Mouse (Mus musculus) CH12.LX (cell line): Measurements from ENCODE around the gene Il1r2.

Experiments used
- CHD2 ChIP-seq: IDR thresholded peaks from 2 replicates; pipeline ENCODE4 v1.6.1; 2011; ENCODE audit warnings: low read length, improper control_type of control experiment
- CTCF ChIP-seq, 2 experiments: IDR thresholded peaks in 1 of 2; conservative IDR thresholded peaks in 1 of 2; 2 replicates each; pipeline ENCODE4 v1.5.1; 2011 to 2012; ENCODE audit warnings: low read depth in 2 of 2, low read length in 2 of 2, improper control_type of control experiment in 1 of 2, inconsistent platforms in 1 of 2, mild to moderate bottlenecking in 1 of 2, moderate library complexity in 1 of 2
- MAZ ChIP-seq: IDR thresholded peaks from 2 replicates; pipeline ENCODE4 v1.6.1; 2012; ENCODE audit warnings: low read depth, mild to moderate bottlenecking, inconsistent platforms, low read length, improper control_type of control experiment, moderate library complexity
- NELFE ChIP-seq: IDR thresholded peaks from 2 replicates; pipeline ENCODE4 v1.6.1; 2011; ENCODE audit warnings: low read depth, low read length, improper control_type of control experiment
- POLR2A ChIP-seq: IDR thresholded peaks from 2 replicates; pipeline ENCODE4 v1.6.1; 2011; ENCODE audit warnings: low read depth, mild to moderate bottlenecking, improper control_type of control experiment, low read length
- POLR2AphosphoS2 ChIP-seq: IDR thresholded peaks from 2 replicates; pipeline ENCODE4 v1.6.1; 2011; ENCODE audit warnings: low read depth, low read length, improper control_type of control experiment
- RCOR1 ChIP-seq: conservative IDR thresholded peaks from 2 replicates; pipeline ENCODE4 v1.6.1; 2012; ENCODE audit warnings: low read depth, mild to moderate bottlenecking, inconsistent platforms, low read length, improper control_type of control experiment
- SMC3 ChIP-seq: IDR thresholded peaks from 2 replicates; pipeline ENCODE4 v1.6.1; 2011; ENCODE audit warnings: low read depth, low read length, improper control_type of control experiment
- USF2 ChIP-seq: conservative IDR thresholded peaks from 2 replicates; pipeline ENCODE4 v1.6.1; 2011; ENCODE audit warnings: low read depth, low read length, improper control_type of control experiment

GRCm38 (mm10) chr1:40163329-40163917, 89.5 kb downstream of the Il1r2 start:
- no peak for TF ChIP-seq NELFE
- TF ChIP-seq POLR2A = no peak
- no peak for TF ChIP-seq CTCF (conservative IDR thresholded peaks at IDR 0.05 in 1 of 2, IDR thresholded peaks at IDR 0.05 in 1 of 2; ENCODE audit: low read depth in 2 of 2, low read length in 2 of 2)
- TF ChIP-seq POLR2AphosphoS2 = no peak
- no peak for TF ChIP-seq CHD2
- TF ChIP-seq SMC3 = no peak
- no peak for TF ChIP-seq MAZ
- TF ChIP-seq USF2 = no peak
- no peak for TF ChIP-seq RCOR1
